Mouse (Mus musculus): ENCODE measurements around the gene Auts2.

GRCm38 (mm10) chr5:131560773-131561560 is 982.2 kb downstream of the Auts2 start:
- TF ChIP-seq CTCF (IDR thresholded peaks at IDR 0.05; ENCODE audit: low read depth) (no peak), EP300 (IDR thresholded peaks at IDR 0.05; ENCODE audit: low read depth) (no peak)
